Mouse (Mus musculus) retina, embryonic 14.5 days (tissue): Measurements from ENCODE around the gene Nutf2-ps1.

Experiments used
- DNase-seq: peaks from one replicate; pipeline ENCODE4 v3.0.0-alpha.2; 2015; ENCODE audit warnings: low spot score

Gene Nutf2-ps1

DNA sequence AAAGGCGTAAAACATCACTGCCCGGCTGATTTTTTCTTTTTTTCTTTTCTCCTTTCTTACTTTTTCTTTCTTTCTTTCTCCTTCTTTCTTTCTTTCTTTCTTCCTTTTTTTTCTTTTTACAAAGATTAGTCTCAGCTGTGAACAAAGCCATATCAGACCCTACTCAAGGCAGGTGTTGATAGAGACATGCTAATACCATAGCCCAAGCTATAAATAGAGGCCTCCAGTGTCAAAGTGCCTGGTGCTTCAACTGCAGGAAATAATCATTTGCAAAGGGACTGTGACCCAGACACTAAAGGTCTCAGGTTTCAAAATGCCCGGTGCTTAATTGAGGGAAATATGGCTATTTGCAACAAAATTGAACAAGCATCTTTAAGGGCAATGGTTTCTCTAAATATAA lies 20.3 kb downstream of the Nutf2-ps1 start:
- DNase-seq, result no peak

- no peak for DNase-seq
Observed at GRCm38 (mm10) chr19:53567864-53568263, 21.0 kb downstream of the Nutf2-ps1 start.

- DNase-seq, result no peak
Observed at GRCm38 (mm10) chr19:53565565-53566277, 23.1 kb downstream of the Nutf2-ps1 start.

DNA sequence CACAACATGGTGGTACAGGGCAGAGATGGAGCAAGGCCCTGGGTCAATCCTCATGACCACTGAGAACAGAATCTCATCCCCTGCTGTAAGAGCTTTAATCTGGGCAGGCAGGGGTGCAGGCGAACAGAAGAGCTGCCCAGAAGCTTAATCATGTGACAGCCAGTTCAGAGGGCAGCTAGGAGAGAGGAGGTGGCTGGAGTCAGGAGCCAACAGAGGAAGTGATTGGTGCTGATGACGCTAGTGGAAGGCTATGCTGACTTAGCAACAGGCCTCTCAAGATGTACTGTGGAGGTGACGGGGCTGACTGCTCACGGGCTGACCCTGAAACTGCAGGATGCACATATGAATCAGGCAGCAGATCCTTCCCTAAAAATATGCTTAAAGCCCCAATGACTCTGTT lies 24.7 kb downstream of the Nutf2-ps1 start:
- no peak for DNase-seq

DNA sequence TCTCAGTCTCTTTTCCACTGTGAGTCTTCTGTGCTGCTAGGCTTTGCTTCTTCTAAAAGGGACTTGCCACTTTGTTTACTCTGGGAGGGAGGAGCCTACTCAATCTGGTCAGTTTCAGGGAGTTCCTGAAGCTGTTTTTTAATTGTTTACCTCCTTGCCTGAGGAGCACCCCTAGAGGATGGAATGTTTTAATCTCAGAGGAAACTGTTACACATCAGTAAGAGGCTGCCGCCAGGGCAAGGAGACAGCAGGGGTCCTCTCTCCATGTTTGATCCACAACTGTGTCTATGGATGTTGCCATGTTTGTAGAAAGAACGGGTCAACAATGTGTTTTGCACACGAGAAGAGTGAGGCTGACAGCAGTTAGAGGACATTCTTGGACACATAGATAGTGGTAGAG lies 28.4 kb downstream of the Nutf2-ps1 start:
- no peak for DNase-seq

- no peak for DNase-seq
Observed at GRCm38 (mm10) chr19:53557267-53557936, 31.5 kb downstream of the Nutf2-ps1 start.

- peak; percentile 34 for DNase-seq
Observed at GRCm38 (mm10) chr19:53556841-53557240, 32.0 kb downstream of the Nutf2-ps1 start.

GRCm38 (mm10) chr19:53554981-53555616 lies 33.8 kb downstream of the Nutf2-ps1 start:
- no peak for DNase-seq

- no peak for DNase-seq
Observed at GRCm38 (mm10) chr19:53554402-53554801, 34.5 kb downstream of the Nutf2-ps1 start.

DNA sequence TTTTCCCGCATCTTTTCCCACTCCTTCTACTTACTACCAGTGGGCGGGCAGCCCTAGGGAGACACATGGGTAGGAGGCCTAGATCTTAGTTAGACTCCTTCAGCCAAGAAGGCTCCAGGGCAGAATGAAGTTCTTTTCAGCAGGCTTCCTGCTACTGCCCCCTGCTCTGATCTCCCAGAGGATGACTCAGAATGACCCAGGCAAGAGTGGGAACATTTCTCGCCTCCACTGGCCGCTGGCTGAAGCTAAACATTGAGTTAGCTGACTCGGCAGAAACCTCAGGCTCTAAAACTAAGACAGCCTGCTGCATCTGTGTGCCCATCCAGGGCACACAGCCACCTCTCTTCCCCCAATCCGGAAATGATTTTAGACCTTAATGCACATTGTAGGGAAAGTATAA lies 36.1 kb downstream of the Nutf2-ps1 start:
- DNase-seq, result no peak

- DNase-seq, result no peak
Observed at GRCm38 (mm10) chr19:53552216-53552786, 36.6 kb downstream of the Nutf2-ps1 start.

DNA sequence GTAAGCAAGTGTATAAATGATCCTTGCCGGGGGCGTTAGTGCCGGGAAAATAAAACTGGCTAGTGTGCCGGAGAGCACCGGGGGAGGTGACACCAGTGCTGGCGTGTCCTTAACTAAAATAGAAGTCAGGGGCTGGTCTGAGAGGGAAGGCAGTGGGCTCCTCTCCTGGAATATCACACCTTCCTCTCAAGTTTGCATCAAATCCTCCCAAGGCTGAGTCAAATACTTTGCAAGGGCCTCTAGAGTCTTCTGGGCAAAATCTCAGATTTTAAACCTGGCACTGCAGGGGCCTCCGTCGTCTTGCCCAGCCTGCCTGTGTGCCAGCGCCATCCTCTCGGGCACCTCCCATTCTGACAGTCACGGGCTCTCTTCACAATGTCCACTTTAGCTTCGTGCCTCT lies 37.9 kb downstream of the Nutf2-ps1 start:
- no peak for DNase-seq

DNA sequence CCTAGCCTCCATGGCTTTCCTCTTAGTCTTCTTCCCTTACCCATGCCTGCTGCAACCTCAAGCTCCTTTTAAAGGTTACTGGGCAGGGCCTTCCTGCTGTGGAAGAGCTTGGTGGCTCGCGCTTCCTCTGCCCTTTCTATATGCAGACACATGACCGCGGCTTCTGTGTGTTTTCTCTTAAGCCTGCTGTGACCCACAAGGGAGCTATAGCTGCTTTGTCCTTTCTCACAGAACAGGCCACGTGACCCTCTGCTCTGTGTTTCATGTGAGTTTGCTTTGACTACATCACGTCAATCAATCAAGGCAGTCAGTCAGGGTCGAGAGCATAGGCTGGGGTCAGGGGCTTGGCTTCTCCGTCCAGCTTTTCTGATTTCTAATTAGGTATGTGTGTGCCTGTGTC lies 41.3 kb downstream of the Nutf2-ps1 start:
- peak; percentile 32 for DNase-seq

GRCm38 (mm10) chr19:53544923-53545561 lies 43.8 kb downstream of the Nutf2-ps1 start:
- no peak for DNase-seq

DNA sequence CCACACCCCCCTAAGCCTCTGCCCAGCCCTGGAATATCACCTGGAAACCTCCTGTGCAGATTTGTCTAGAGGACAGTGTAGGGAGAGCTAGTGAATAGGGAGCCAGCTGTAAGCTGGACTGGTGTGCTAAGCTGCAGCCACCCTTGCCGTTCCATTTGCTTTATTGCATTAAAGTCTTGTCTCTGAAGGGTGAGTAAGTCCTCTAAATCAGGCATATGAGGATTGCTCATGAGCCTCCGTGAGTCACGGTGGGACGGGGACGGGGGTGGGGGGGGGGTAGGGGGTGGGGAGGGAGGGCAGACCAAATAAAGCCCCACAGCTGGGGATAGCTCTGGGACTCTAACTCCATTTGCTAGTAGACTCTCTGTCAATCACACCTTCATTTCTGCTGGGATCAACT lies 45.3 kb downstream of the Nutf2-ps1 start:
- DNase-seq, result no peak

- DNase-seq, result no peak
Observed at GRCm38 (mm10) chr19:53539296-53539695, 49.6 kb downstream of the Nutf2-ps1 start.

- no peak for DNase-seq
Observed at GRCm38 (mm10) chr19:53538796-53539195, 50.1 kb downstream of the Nutf2-ps1 start.
